Mouse (Mus musculus): ENCODE data around the gene Kif19a. TPM values are rescaled to one million over a fixed set of nuclear protein-coding genes. Genes with fewer than 3 reads are reported as not detected.
A peak's percentile ranks its signal among the peaks of the same experiment; 100 is the strongest.

Kif19a gene
- total RNA-seq, 2 experiments from 2014 or later: 1.3 to 4.2 TPM

- intact Hi-C loops (cut with DNase I; ENCODE audit: low total_unique reads): no loop called here
- DNase-seq: no peak
Measured at GRCm38 (mm10) chr11:114797981-114798380, 32.8 kb downstream of the Kif19a start.

DNA sequence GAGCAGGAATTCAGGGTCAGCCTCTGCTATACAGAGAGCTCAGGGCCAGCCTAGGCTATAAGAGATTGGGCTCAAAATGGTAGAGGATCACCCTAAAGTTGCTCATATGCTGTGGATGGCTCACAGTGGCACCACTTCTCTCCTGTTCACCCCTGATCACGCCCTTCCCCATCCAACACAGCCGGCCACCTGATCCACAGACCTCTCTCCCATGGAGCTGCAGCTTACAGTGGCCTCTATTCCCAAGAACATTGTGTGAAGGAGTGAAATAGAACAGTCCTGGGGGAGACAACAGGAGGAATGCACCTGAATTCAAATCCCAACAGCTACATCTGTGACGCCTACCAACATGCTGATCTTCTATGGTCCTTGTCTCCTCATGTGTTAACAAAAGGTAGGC is 33.4 kb downstream of the Kif19a start, which contains the start of gene Gpr142:
Gene Gpr142 (plus strand): TSS at position 301 of the 400 bp plus-strand sequence.
- intact Hi-C loops (cut with DNase I; ENCODE audit: low total_unique reads): no loop called here

GRCm38 (mm10) chr11:114801906-114802305 is 36.7 kb downstream of the Kif19a start:
- intact Hi-C loops (cut with DNase I; ENCODE audit: low total_unique reads): no loop called here
- no peak for DNase-seq

More for the DNA sequence above, 33.4 kb downstream of the Kif19a start, which contains the start of gene Gpr142:
- DNase-seq: no peak

GRCm38 (mm10) chr11:114802540-114803267 is 37.5 kb downstream of the Kif19a start:
- no peak for DNase-seq
- intact Hi-C loops (cut with DNase I; ENCODE audit: low total_unique reads): no loop called here

DNA sequence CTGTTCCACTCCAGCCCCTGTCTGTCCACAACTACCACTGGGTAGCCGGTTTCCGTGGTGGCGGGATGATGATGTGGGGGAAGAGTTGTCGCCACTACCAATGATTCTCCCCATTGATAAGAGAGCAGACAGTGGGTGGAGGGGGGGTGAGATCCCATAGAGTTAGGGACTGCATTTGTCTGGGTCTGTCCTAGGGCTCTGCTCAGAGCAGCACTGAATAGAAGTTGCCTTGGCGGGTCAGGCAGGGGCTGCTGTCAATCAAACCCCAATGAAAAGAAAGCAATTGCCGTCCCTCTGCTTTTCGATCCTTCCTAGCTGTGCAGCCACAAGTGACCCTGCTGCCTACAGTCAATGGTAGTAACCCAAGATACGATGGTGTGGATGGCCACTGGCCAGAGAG is 38.8 kb downstream of the Kif19a start:
- DNase-seq: no peak
- intact Hi-C loops (cut with DNase I; ENCODE audit: low total_unique reads): no loop called here

DNA sequence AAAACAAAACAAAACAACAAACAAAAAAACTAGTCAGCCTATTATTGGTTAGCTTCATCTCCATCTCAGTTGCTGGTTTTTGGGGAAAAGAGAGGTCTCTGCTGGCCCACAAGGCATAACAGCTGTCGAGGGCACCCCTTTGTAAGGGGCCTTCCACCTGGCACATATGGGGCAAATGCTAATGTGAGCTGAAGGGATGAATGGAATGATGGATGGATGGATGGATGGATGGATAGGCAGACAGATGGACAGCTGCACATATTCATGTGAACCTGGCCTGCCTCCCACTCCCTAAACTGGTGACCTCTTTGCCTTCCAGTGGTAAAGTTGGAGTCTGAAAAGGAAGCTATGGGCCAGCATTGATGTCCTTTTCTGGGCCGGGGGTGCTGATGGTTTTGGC is 41.8 kb downstream of the Kif19a start:
- intact Hi-C loops (cut with DNase I; ENCODE audit: low total_unique reads): no loop called here
- no peak for DNase-seq

GRCm38 (mm10) chr11:114807686-114808427 is 42.7 kb downstream of the Kif19a start:
- intact Hi-C loops (cut with DNase I; ENCODE audit: low total_unique reads): no loop called here
- DNase-seq: no peak

DNA sequence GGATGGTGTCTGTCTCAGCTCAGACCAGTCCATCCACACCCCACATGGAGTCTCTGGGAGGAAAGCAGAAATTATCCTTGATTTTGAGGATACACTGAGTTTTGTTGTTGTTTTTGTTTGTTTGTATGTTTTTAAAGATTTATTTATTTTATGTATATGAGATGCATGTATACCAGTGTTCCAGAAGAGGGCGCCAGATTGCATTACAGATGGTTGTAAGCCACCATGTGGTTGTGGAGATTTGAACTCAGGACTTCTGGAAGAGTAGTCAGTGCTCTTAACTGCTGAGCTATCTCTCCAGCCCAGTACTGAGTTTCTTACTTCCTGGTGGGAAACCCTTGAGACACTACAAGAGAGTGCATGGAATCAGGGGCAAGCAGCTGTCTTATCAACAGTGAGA is 44.2 kb downstream of the Kif19a start:
- intact Hi-C loops (cut with DNase I; ENCODE audit: low total_unique reads): no loop called here
- no peak for DNase-seq

DNA sequence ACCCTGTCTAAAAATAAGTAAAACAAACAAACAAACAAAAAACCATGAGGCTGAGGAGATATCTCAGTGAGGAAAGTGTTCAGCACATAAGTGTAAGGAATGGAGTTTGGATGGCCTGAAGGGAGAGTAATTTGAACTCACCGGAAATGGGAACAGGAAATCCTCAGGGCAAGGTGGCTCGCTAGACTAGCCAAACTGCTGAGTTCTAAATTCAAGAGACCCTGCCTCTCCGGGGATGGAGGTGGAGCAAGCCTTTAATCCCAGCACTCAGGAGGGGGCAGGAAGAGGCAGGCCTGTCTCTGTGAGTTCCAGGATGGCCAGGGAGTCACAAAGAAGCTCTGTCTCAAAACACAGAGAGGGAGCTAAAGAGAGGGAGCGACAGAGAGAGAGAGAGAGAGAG is 45.2 kb downstream of the Kif19a start:
- no peak for DNase-seq
- intact Hi-C loops (cut with DNase I; ENCODE audit: low total_unique reads): loop anchor here (2.0 kb wide), 1 partner anchor 104 kb away; no protein-coding TSS in a partner anchor

- DNase-seq: peak; percentile 92
- intact Hi-C loops (cut with DNase I; ENCODE audit: low total_unique reads): loop anchor here (2.0 kb wide), 1 partner anchor 66 kb away; no protein-coding TSS in a partner anchor
Measured at GRCm38 (mm10) chr11:114812731-114813240, 47.6 kb downstream of the Kif19a start.

DNA sequence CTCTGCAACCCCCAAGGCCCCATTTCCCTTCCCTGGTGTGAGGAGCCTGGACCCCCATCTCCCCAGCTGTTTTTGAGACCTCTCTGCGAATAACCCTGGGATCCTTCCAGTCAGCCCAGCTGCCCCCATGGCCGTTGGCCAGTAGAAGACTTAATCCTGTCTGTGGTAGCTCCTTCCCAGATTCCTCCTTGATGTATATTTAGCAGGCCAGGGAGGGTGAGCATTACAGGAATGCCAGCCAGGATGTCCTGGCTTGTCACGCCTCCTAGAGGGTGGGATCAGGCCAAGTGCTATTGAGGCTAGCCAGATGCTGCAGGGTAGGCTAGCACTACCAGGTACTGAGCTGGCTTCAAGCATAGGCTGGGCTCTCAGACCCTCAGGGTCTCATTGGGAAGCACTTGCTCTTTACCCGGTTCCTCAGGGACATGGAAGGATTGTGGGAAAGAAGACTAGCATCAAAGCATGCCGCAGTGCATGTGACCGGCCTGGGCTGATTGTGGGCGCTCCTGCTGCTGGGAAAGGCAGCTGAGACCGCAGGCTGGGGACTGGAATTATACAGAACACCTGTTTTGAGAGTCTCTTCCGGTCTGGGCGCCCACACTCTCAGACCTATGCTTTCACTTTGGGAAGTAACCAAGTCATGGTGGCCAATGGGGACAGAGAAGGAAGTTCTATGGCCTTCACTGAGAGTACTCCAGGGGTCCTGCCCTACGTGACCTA is 49.8 kb downstream of the Kif19a start:
- intact Hi-C loops (cut with DNase I; ENCODE audit: low total_unique reads): no loop called here
- DNase-seq: no peak

GRCm38 (mm10) chr11:114816934-114817333 is 51.7 kb downstream of the Kif19a start:
- no peak for DNase-seq
- intact Hi-C loops (cut with DNase I; ENCODE audit: low total_unique reads): no loop called here

GRCm38 (mm10) chr11:114818185-114818584 is 53.0 kb downstream of the Kif19a start:
- DNase-seq: no peak
- intact Hi-C loops (cut with DNase I; ENCODE audit: low total_unique reads): no loop called here

DNA sequence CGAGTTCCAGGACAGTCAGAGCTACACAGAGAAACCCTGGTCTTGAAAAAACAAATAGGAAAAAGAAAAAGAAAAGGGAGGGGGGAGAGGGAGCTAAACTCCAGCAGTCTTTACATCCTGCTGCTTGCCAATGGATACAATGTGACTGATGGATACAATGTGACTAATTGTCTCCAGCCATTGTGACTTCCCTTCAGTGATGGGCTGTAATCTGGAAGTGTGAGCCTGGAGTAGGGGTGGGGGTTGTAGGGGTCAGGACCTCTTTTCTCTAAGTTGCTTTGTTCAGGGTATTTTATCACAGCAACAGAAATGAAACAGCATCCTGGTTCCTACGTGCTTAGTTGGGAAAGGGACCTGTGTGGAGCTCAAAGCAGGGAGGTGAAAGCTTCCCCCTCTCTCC is 53.9 kb downstream of the Kif19a start:
- no peak for DNase-seq
- intact Hi-C loops (cut with DNase I; ENCODE audit: low total_unique reads): no loop called here

DNA sequence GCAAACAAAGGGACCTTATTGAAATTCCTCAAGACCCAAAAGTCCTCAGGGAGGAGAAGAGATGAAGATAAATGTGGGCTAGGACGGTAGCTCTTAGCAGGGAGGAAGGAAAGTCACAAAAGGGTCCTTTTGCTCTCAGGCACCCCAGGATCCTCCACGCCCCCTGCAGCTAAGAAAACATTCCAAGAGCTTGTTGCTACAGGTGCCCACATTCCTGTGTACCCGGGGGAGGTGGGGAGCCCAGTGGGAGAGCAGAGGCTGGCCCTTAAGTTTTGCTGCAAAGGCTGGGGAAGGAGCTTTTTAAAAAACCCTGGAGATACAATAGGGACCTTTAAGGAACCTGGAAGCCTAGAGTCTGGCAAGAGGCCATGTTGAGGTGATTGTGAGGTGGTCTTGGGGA is 55.3 kb downstream of the Kif19a start:
- no peak for DNase-seq
- intact Hi-C loops (cut with DNase I; ENCODE audit: low total_unique reads): no loop called here

- intact Hi-C loops (cut with DNase I; ENCODE audit: low total_unique reads): no loop called here
- no peak for DNase-seq
Measured at GRCm38 (mm10) chr11:114821325-114821724, 56.1 kb downstream of the Kif19a start.

DNA sequence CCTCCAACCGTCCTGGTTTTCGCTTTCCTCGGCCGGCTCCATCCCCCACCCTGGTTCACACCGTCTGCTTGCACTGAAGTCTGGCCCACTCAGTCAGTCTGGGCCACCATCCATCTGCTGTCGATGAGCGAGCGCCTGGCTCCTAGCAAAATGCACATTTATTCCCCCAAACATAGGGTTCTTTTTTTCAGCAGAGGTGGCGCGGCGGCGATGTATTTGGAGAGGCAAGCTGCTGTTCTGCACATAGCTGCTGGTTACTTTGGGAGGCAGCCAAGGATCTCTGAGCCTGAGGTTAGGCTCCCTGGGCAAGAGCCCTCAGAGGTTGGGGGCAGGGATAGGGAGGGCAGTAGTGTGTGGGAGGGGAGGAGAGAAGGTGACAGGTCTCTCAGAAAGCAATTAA is 57.5 kb downstream of the Kif19a start:
- DNase-seq: peak; percentile 65

DNA sequence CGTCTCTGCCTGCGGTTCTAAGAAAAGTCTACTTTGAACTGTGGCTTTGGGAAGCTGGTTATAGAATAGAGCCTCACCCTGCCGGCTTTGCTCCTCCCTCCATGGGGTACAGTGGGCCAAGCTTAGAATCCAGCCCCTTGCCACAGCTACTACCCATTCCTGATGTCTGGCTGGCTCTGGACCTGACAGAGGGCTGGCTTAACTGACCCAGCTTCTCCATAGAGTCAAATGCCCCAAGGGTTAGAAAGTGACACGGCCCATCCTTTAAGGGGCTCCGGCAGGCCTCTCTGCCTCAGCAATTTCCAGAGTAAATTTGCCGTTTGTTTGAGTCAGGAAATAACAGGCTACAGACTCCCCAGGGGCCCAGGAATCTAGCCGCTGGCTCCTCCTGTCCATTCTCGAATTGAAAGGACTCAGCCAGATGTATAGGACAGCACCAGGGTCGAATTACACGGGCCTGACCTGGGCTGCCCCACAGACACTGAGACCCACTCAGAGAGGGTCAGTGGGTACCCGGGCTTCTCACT is 58.1 kb downstream of the Kif19a start:
- no peak for DNase-seq
- intact Hi-C loops (cut with DNase I; ENCODE audit: low total_unique reads): no loop called here

More for the DNA sequence above, 57.5 kb downstream of the Kif19a start:
- intact Hi-C loops (cut with DNase I; ENCODE audit: low total_unique reads): no loop called here

- no peak for DNase-seq
- intact Hi-C loops (cut with DNase I; ENCODE audit: low total_unique reads): no loop called here
Measured at GRCm38 (mm10) chr11:114826686-114827085, 61.5 kb downstream of the Kif19a start.
